Mouse (Mus musculus): ENCODE results near the gene Smim5.
"Not testable (repeated sequence)": the region's sequence is repeated elsewhere in the genome, so short reads cannot be mapped to it uniquely, and the experiment has no call there.

Smim5 gene

GRCm38 (mm10) chr11:115899486-115900266, at the start of gene Smim5:
TSS of gene Smim5 (plus strand) at chr11:115899966.
- no peak for DNase-seq (ENCODE audit: low spot score)

- DNase-seq (ENCODE audit: low spot score): no peak
Measured at GRCm38 (mm10) chr11:115854674-115855073, 45.1 kb upstream of the Smim5 start.

- DNase-seq (ENCODE audit: low spot score): not testable (repeated sequence)
Measured at GRCm38 (mm10) chr11:115857146-115857545, 42.6 kb upstream of the Smim5 start.

GRCm38 (mm10) chr11:115857936-115858335, 41.8 kb upstream of the Smim5 start:
- no peak for DNase-seq (ENCODE audit: low spot score)

- no peak for DNase-seq (ENCODE audit: low spot score)
Measured at GRCm38 (mm10) chr11:115858354-115858753, 41.4 kb upstream of the Smim5 start, which contains the start of gene Myo15b. TSS of gene Myo15b (plus strand) at chr11:115858406.

- peak; percentile 55 for DNase-seq (ENCODE audit: low spot score)
Measured at GRCm38 (mm10) chr11:115859143-115859945, 40.4 kb upstream of the Smim5 start.

GRCm38 (mm10) chr11:115863895-115864294, 35.9 kb upstream of the Smim5 start:
- no peak for DNase-seq (ENCODE audit: low spot score)

GRCm38 (mm10) chr11:115869393-115869792, 30.4 kb upstream of the Smim5 start:
- DNase-seq (ENCODE audit: low spot score): no peak

GRCm38 (mm10) chr11:115872437-115872836, 27.3 kb upstream of the Smim5 start:
- DNase-seq (ENCODE audit: low spot score): no peak

GRCm38 (mm10) chr11:115875935-115876334, 23.8 kb upstream of the Smim5 start:
- no peak for DNase-seq (ENCODE audit: low spot score)

- no peak for DNase-seq (ENCODE audit: low spot score)
Measured at GRCm38 (mm10) chr11:115876438-115876837, 23.3 kb upstream of the Smim5 start.

- no peak for DNase-seq (ENCODE audit: low spot score)
Measured at GRCm38 (mm10) chr11:115877174-115877755, 22.5 kb upstream of the Smim5 start.

GRCm38 (mm10) chr11:115878071-115878470, 21.7 kb upstream of the Smim5 start:
- DNase-seq (ENCODE audit: low spot score): no peak

- no peak for DNase-seq (ENCODE audit: low spot score)
Measured at GRCm38 (mm10) chr11:115881002-115881401, 18.8 kb upstream of the Smim5 start.

GRCm38 (mm10) chr11:115883251-115883650, 16.5 kb upstream of the Smim5 start:
- no peak for DNase-seq (ENCODE audit: low spot score)

GRCm38 (mm10) chr11:115884361-115884760, 15.4 kb upstream of the Smim5 start:
- DNase-seq (ENCODE audit: low spot score): no peak

GRCm38 (mm10) chr11:115885281-115885680, 14.5 kb upstream of the Smim5 start:
- no peak for DNase-seq (ENCODE audit: low spot score)

- no peak for DNase-seq (ENCODE audit: low spot score)
Measured at GRCm38 (mm10) chr11:115886446-115886845, 13.3 kb upstream of the Smim5 start.

GRCm38 (mm10) chr11:115888020-115888419, 11.7 kb upstream of the Smim5 start:
- DNase-seq (ENCODE audit: low spot score): no peak

- no peak for DNase-seq (ENCODE audit: low spot score)
Measured at GRCm38 (mm10) chr11:115889159-115889558, 10.6 kb upstream of the Smim5 start.

- DNase-seq (ENCODE audit: low spot score): no peak
Measured at GRCm38 (mm10) chr11:115892213-115892612, 7.6 kb upstream of the Smim5 start.

GRCm38 (mm10) chr11:115893071-115893470, 6.7 kb upstream of the Smim5 start:
- no peak for DNase-seq (ENCODE audit: low spot score)
